Comparison of ENCODE assay signal across 19 mouse cellular contexts in genomic region chr4:55605541-55605940, GRCm38 (mm10).
A peak's percentile ranks its signal among the peaks of the same experiment; 100 is the strongest.
DNase-seq lines count a peak whose midpoint lies in the region; ATAC-seq and TF ChIP-seq lines count a peak whose summit lies in the region.
"Had no signal": no experiment of that assay in that cellular context is flagged by ENCODE, and none has a peak within 500 bp of the region (broad histone marks: within the 10 kb centered on the region; RNA-seq: fewer than 3 reads in every experiment).

No protein-coding gene starts in this region.

- intact Hi-C loops in heart, postnatal 25 days (cut with DNase I): no loop called here

- H3K27me3 ChIP-seq in intestine, postnatal 0 days (replicated peaks; ENCODE audit: control insufficient read depth, insufficient read depth, low read length): no peaks in the 10 kb centered on the region
- H3K27me3 ChIP-seq: CH12.LX; embryonic facial prominence, embryonic 13.5 days; forebrain, embryonic 12.5 days; hindbrain, embryonic 12.5 days; Patski had no signal

- peak; percentile 90 for DNase-seq in heart, adult 11 months
- DNase-seq in heart, postnatal 25 days (ENCODE audit: low spot score): no peak
- no peak for DNase-seq in layer of hippocampus, adult 2 months (ENCODE audit: low spot score in 2 of 2)
- DNase-seq in layer of hippocampus, adult 11-12 months (ENCODE audit: low spot score): no peak
- no peak for DNase-seq in thymus, adult 18-20 months
- no peak for DNase-seq in kidney, postnatal 10 days
- DNase-seq: cerebellum, adult 18-20 months; cerebellum, adult 9-11 months; cerebellum, postnatal 36 days had no signal

- no peak overlapping the region for H3K4me3 ChIP-seq in layer of hippocampus, adult 2 months
- no peak overlapping the region for H3K4me3 ChIP-seq in intestine, postnatal 0 days (ENCODE audit: low read depth, low read length)
- H3K4me3 ChIP-seq: embryonic facial prominence, embryonic 13.5 days; forebrain, embryonic 12.5 days; heart, embryonic 10.5 days; hindbrain, embryonic 12.5 days had no signal

- H3K9me3 ChIP-seq in intestine, postnatal 0 days (ENCODE audit: control insufficient read depth): no peaks in the 10 kb centered on the region
- H3K9me3 ChIP-seq: embryonic facial prominence, embryonic 13.5 days; forebrain, embryonic 12.5 days; heart, embryonic 10.5 days; hindbrain, embryonic 12.5 days had no signal

- H3K36me3 ChIP-seq in intestine, postnatal 0 days (ENCODE audit: control insufficient read depth, insufficient read depth): no peaks in the 10 kb centered on the region
- H3K36me3 ChIP-seq: embryonic facial prominence, embryonic 13.5 days; forebrain, embryonic 12.5 days; heart, embryonic 10.5 days; hindbrain, embryonic 12.5 days had no signal

- no peak for TF ChIP-seq CTCF in layer of hippocampus, adult 2 months (conservative IDR thresholded peaks at IDR 0.05)
- TF ChIP-seq CTCF in intestine, postnatal 0 days (IDR thresholded peaks at IDR 0.05; ENCODE audit: low read depth): no peak

- peak overlapping the region; percentile 37; the same call in 1 of the 2 replicates for H3K27ac ChIP-seq in layer of hippocampus, adult 2 months
- H3K27ac ChIP-seq in intestine, postnatal 0 days (ENCODE audit: low read depth, low read length): peak overlapping the region; percentile 70
- H3K27ac ChIP-seq: embryonic facial prominence, embryonic 13.5 days; forebrain, embryonic 12.5 days; heart, embryonic 10.5 days; hindbrain, embryonic 12.5 days had no signal

- no peak overlapping the region for H3K9ac ChIP-seq in intestine, postnatal 0 days (ENCODE audit: low read depth, low read length)
- H3K9ac ChIP-seq: embryonic facial prominence, embryonic 13.5 days; forebrain, embryonic 12.5 days; hindbrain, embryonic 12.5 days had no signal

- WGBS in intestine, postnatal 0 days: 60% methylated on average over 9 of the region's 9 CpGs

- H3K4me2 ChIP-seq in intestine, postnatal 0 days (replicated peaks; ENCODE audit: low read depth): peak overlapping the region; percentile 31
- H3K4me2 ChIP-seq: embryonic facial prominence, embryonic 13.5 days; forebrain, embryonic 12.5 days; hindbrain, embryonic 12.5 days had no signal

- H3K4me1 ChIP-seq in intestine, postnatal 0 days (replicated peaks; ENCODE audit: control insufficient read depth, insufficient read depth, low read length): 0 out of 2 replicates have a peak, but pooled peaks cover 4% of the 10 kb centered on the region
- H3K4me1 ChIP-seq: embryonic facial prominence, embryonic 13.5 days; forebrain, embryonic 12.5 days; heart, embryonic 10.5 days; hindbrain, embryonic 12.5 days had no signal

- ATAC-seq in intestine, postnatal 0 days: peak; percentile 40; the same call in 1 of the 2 replicates
- ATAC-seq: activated CD4-positive, CD25-positive, alpha-beta regulatory T cell, adult 4 months; forebrain, embryonic 16.5 days; hindbrain, embryonic 16.5 days; Patski had no signal
